Mouse (Mus musculus): ENCODE results near the gene M1ap.
A peak's percentile ranks its signal among the peaks of the same experiment; 100 is the strongest.

GRCm38 (mm10) chr6:82996740-82997315 is 50.1 kb downstream of the M1ap start:
- TF ChIP-seq POLR2A (IDR thresholded peaks at IDR 0.05; ENCODE audit: control insufficient read depth, extremely low read depth, insufficient read depth, low read length, poor library complexity) (no peak), CTCF (IDR thresholded peaks at IDR 0.05; ENCODE audit: borderline replicate concordance, control insufficient read depth, extremely low read depth, insufficient read depth, low read length, poor library complexity) (peak; percentile 69; the same call in 1 of the 2 replicates)
